Mouse (Mus musculus): ENCODE data around the gene Bglap2.
A peak's percentile ranks its signal among the peaks of the same experiment; 100 is the strongest.

Bglap2 gene

DNA sequence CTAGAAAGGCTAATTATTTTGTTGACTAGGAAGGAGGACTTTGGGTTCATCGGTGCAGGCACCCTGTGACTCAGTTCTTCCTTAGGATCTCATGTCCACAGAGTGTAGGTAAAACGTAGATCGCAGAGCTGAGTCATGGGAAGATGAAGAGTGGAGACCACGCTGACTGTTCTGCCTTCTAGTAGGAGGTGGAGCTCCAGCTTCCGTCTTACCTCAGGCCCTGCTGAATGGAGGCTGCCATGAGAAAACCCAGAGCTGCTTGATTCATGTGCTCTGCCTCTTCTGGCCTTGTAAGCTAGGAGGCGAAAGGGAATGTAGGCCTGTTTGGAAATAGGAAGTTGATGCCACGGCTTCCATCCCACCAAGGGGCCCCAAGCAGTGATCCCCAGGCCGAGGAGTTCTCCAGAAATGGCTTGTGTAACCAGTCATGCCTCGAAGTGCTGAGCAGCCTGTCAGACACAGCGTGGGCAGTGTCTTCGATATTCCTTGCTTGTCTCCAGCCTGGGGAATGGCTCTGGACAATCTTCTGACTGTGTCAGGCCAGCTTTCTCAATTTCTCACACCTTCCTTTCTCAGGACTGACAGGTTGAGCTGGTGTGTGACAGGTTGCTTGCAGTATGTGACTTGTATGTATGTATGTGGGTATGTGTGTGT lies 41.0 kb downstream of the Bglap2 start:
- no peak for DNase-seq

DNA sequence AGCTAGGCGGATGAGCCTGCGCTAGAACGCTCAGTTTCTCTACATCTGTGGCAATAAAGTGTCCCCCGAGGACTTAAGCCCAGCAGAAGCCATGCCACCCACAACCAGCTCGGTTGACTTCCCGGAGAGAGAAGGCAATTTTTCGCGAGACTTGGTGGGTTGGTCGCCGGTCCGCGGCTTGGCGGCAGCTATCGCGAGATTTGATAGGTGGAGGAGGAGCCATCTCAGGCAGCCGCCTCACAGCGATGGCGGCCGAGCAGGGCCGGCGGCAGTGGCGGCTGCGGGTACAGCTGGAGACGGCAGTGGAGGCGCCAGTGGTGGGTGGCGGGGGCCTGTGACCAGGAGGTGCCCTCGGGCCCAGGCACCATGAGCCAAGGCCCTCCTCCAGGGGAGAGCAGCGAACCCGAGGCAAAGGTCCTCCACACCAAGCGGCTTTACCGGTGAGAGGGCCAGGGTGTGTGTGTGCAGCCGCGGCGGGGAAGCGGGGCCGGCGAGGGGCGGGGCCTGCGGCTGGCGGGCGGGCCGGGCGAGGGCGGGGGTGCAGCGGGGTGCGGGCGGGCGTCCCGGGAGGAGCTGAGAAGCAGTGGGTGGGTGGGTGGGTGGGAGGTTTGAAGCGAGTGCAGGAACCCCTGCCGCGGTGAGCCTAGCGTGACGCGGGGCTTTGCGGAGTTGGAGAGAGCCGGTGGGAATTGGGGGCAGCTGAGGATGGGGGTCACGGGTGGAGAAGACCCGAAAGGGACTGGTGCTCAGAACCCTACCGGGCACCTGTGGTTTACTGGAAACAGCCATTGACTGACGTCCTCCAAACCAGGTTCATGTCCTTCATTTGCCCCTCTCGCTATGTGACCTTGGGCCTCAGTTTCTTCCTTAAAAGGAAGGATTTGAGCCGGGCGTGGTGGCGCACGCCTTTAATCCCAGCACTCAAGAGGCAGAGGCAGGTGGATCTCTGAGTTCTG lies 42.2 kb downstream of the Bglap2 start, which contains the start of the genes Tmem79 and Smg5:
TSS of gene Tmem79 (minus strand) at position 91 of the 956 bp plus-strand sequence.
TSS of gene Smg5 (plus strand) at position 203 of the 956 bp plus-strand sequence.
- DNase-seq: peak; percentile 96

DNA sequence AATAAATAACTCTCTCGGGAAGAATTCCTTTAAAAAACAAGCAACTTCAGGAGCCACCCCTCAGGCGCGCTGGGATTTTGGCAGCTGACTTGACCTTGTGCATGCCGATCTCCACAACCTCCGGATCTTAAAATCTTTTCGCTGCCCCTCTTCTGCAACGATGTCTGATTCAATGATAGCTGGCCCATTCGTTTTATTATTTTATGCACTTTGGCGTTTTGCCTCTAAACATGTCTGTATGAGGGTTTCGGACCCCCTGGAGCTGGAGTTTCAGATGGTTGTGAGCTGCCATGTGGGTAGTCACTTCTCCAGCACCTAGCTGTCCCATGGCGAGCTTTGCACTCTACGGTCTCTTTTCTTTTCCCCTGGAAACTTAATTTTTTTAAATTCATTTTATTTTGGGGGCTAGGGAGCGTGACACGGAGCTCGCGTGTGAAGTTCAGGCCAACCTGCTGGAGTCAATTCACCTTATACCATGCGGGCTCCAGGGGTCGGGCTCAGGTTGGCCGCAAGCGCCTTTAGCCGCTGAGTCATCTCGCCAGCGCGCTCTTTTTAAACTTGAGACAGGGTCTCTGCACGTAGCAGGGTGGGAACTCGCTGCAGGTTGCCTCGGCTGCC lies 43.0 kb downstream of the Bglap2 start:
- peak; percentile 36 for DNase-seq

DNA sequence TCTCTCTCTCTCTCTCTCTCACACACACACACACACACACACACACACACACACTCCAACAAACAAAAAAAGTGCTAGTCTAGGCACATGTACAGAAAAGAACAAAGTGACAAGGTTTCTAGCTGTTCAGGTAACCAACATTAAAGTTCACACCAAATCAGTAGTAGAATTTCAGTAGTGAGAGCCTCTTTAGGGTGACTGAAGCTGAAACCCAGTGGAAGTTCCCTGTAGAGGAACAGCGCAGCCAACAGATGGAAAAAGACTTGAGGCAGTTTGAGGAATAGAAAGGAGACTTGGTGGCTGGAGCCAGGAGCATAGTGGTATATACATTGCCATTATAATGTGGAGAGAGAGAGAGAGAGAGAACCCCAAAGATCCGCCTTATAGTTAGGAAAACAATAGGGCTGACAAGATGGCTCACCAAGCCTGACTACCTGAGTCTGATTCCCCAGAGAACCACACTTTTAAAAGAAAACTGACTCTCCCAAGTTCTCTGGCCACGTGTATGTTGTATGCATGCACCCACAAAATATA lies 43.5 kb downstream of the Bglap2 start:
- DNase-seq: no peak

DNA sequence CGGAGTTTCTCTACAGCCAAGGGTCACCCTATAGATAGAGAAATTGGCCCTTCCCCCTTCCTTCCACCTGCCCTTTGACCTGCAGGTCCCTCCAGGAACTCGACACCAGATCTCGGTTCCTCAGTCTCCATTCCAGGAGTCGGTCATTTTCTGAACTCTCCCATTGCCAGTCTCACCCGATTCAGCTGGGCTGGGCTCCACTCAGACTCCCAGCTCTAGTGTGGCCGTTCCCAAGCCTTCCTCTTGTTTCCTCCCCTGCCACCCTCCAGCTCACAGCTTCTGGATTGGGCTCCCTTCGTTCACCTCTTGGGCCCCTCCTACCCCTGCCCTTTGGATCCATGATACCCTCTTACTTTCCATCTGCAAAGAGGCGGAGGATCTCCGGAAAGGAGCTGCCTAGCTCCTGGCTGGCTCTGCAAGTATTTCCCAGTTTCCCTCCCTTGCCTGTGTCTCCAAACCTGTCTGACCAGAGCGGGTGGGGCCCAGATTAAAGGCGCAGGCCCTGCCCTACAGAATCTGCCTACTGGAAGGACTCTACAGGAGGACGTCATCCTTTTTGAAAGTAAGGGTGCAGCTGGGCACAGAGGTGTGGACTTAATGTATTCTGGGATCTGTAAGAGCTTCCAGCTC lies 44.4 kb downstream of the Bglap2 start:
- peak; percentile 46 for DNase-seq

DNA sequence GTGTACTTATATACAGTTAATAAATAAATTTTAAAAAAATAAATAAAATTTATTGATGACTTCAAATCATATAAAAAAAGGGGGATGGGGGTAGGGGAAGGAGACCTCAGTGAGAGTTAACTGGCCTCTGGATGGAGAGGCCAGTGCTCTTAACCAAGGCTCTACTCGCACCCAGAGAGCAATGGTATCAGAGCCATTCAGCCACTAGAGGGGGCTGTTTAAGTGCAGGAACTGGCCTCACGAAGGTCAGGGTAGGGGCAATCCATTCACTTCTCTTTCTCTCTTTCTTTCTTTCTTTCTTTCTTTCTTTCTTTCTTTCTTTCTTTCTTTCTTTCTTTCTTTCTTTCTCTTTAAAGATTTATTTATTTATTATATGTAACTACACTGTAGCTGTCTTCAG lies 47.2 kb downstream of the Bglap2 start:
- DNase-seq: peak; percentile 26

DNA sequence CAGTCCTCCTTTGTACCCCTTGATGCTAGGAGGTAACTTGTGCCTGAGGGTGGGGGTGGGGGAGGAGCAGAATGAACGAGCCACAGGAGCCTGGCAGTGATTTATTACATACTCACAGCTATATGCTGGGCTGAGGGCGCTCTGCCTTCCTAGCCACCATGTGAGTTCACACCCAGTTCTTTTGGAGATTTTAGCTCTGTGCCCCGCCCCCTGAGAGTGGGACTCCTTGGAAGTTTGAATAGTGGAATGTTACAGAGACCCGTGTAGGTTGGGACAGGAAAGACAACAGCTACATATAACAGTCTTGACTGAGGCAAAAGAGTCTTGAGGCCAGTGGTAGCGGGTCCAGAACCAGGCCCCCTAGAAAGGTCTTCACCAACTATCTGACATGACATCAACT lies 49.5 kb downstream of the Bglap2 start:
- DNase-seq: no peak
